Mouse (Mus musculus): Measurements from ENCODE around the gene Tymp. TPM values are rescaled to one million over a fixed set of nuclear protein-coding genes. Genes with fewer than 3 reads are reported as not detected.

Tymp gene
- polyA plus RNA-seq, 1 experiment: 3.7 TPM

GRCm38 (mm10) chr15:89356372-89356771, 20.5 kb downstream of the Tymp start:
- peak overlapping the region; percentile 68 for H3K4me3 ChIP-seq (ENCODE audit: insufficient read depth, low read length)
- 0 out of 2 replicates have a peak overlapping the region, but pooled peaks have one; percentile 61 for H3K27ac ChIP-seq (ENCODE audit: insufficient read depth, low read length)
- TF ChIP-seq POLR2A (IDR thresholded peaks at IDR 0.05; ENCODE audit: extremely low read depth, insufficient read depth, low read length): no peak
- no peak for TF ChIP-seq CTCF (IDR thresholded peaks at IDR 0.05; ENCODE audit: extremely low read depth, insufficient read depth, low read length)
- H3K4me1 ChIP-seq (ENCODE audit: control insufficient read depth, insufficient read depth, low read length): no peaks in the 10 kb centered on the region; the same call in 1 of the 2 replicates

GRCm38 (mm10) chr15:89355241-89356187, 21.3 kb downstream of the Tymp start, which contains the start of the genes Lmf2 and Ncaph2:
TSS of gene Lmf2 (minus strand) at chr15:89355659.
TSS of gene Ncaph2 (plus strand) at chr15:89355719.
- Histone ChIP-seq H3K4me1 (ENCODE audit: control insufficient read depth, insufficient read depth, low read length) (no peaks in the 10 kb centered on the region; the same call in 1 of the 2 replicates), H3K4me3 (ENCODE audit: insufficient read depth, low read length) (peak within 1 kb of the TSS; percentile 68), H3K27ac (ENCODE audit: insufficient read depth, low read length) (peak within 1 kb of the TSS; percentile 61; the same call in 1 of the 2 replicates)
- TF ChIP-seq CTCF (IDR thresholded peaks at IDR 0.05; ENCODE audit: extremely low read depth, insufficient read depth, low read length): no peak
- peak; percentile 72 for TF ChIP-seq POLR2A (IDR thresholded peaks at IDR 0.05; ENCODE audit: extremely low read depth, insufficient read depth, low read length)

- Histone ChIP-seq H3K4me3 (ENCODE audit: insufficient read depth, low read length) (peak overlapping the region; percentile 68; the same call in 1 of the 2 replicates), H3K4me1 (ENCODE audit: control insufficient read depth, insufficient read depth, low read length) (no peaks in the 10 kb centered on the region; the same call in 1 of the 2 replicates), H3K27ac (ENCODE audit: insufficient read depth, low read length) (no peak overlapping the region)
- TF ChIP-seq CTCF (IDR thresholded peaks at IDR 0.05; ENCODE audit: extremely low read depth, insufficient read depth, low read length) (no peak), POLR2A (IDR thresholded peaks at IDR 0.05; ENCODE audit: extremely low read depth, insufficient read depth, low read length) (no peak)
Observed at GRCm38 (mm10) chr15:89354455-89354854, 22.4 kb downstream of the Tymp start.

- no peak for TF ChIP-seq POLR2A (IDR thresholded peaks at IDR 0.05; ENCODE audit: extremely low read depth, insufficient read depth, low read length)
- TF ChIP-seq CTCF (IDR thresholded peaks at IDR 0.05; ENCODE audit: extremely low read depth, insufficient read depth, low read length): no peak
Observed at GRCm38 (mm10) chr15:89353837-89354236, 23.0 kb downstream of the Tymp start.

GRCm38 (mm10) chr15:89352795-89353194, 24.0 kb downstream of the Tymp start:
- H3K27ac ChIP-seq (ENCODE audit: insufficient read depth, low read length): no peak overlapping the region
- H3K4me1 ChIP-seq (ENCODE audit: control insufficient read depth, insufficient read depth, low read length): no peaks in the 10 kb centered on the region
- TF ChIP-seq CTCF (IDR thresholded peaks at IDR 0.05; ENCODE audit: extremely low read depth, insufficient read depth, low read length) (no peak), POLR2A (IDR thresholded peaks at IDR 0.05; ENCODE audit: extremely low read depth, insufficient read depth, low read length) (no peak)
- no peak overlapping the region for H3K4me3 ChIP-seq (ENCODE audit: insufficient read depth, low read length)

More at GRCm38 (mm10) chr15:89353837-89354236, 23.0 kb downstream of the Tymp start:
- Histone ChIP-seq H3K27ac (ENCODE audit: insufficient read depth, low read length) (no peak overlapping the region), H3K4me3 (ENCODE audit: insufficient read depth, low read length) (no peak overlapping the region), H3K4me1 (ENCODE audit: control insufficient read depth, insufficient read depth, low read length) (no peaks in the 10 kb centered on the region; the same call in 1 of the 2 replicates)

- H3K4me3 ChIP-seq (ENCODE audit: insufficient read depth, low read length): no peak overlapping the region
- H3K27ac ChIP-seq (ENCODE audit: insufficient read depth, low read length): no peak overlapping the region
- TF ChIP-seq POLR2A (IDR thresholded peaks at IDR 0.05; ENCODE audit: extremely low read depth, insufficient read depth, low read length) (no peak), CTCF (IDR thresholded peaks at IDR 0.05; ENCODE audit: extremely low read depth, insufficient read depth, low read length) (no peak)
Observed at GRCm38 (mm10) chr15:89352054-89352453, 24.8 kb downstream of the Tymp start.

GRCm38 (mm10) chr15:89351302-89351701, 25.5 kb downstream of the Tymp start:
- TF ChIP-seq POLR2A (IDR thresholded peaks at IDR 0.05; ENCODE audit: extremely low read depth, insufficient read depth, low read length) (no peak), CTCF (IDR thresholded peaks at IDR 0.05; ENCODE audit: extremely low read depth, insufficient read depth, low read length) (no peak)
- Histone ChIP-seq H3K4me3 (ENCODE audit: insufficient read depth, low read length) (no peak overlapping the region), H3K4me1 (ENCODE audit: control insufficient read depth, insufficient read depth, low read length) (no peaks in the 10 kb centered on the region), H3K27ac (ENCODE audit: insufficient read depth, low read length) (no peak overlapping the region)

More at GRCm38 (mm10) chr15:89352054-89352453, 24.8 kb downstream of the Tymp start:
- H3K4me1 ChIP-seq (ENCODE audit: control insufficient read depth, insufficient read depth, low read length): no peaks in the 10 kb centered on the region

GRCm38 (mm10) chr15:89350447-89350846, 26.4 kb downstream of the Tymp start:
- H3K4me1 ChIP-seq (ENCODE audit: control insufficient read depth, insufficient read depth, low read length): no peaks in the 10 kb centered on the region
- TF ChIP-seq POLR2A (IDR thresholded peaks at IDR 0.05; ENCODE audit: extremely low read depth, insufficient read depth, low read length) (no peak), CTCF (IDR thresholded peaks at IDR 0.05; ENCODE audit: extremely low read depth, insufficient read depth, low read length) (no peak)
- H3K4me3 ChIP-seq (ENCODE audit: insufficient read depth, low read length): no peak overlapping the region
- H3K27ac ChIP-seq (ENCODE audit: insufficient read depth, low read length): no peak overlapping the region

- no peak overlapping the region for H3K27ac ChIP-seq (ENCODE audit: insufficient read depth, low read length)
- no peaks in the 10 kb centered on the region for H3K4me1 ChIP-seq (ENCODE audit: control insufficient read depth, insufficient read depth, low read length)
- TF ChIP-seq CTCF (IDR thresholded peaks at IDR 0.05; ENCODE audit: extremely low read depth, insufficient read depth, low read length) (no peak), POLR2A (IDR thresholded peaks at IDR 0.05; ENCODE audit: extremely low read depth, insufficient read depth, low read length) (no peak)
- H3K4me3 ChIP-seq (ENCODE audit: insufficient read depth, low read length): no peak overlapping the region
Observed at GRCm38 (mm10) chr15:89343325-89343724, 33.5 kb downstream of the Tymp start.
